Mouse (Mus musculus): ENCODE results near the gene D5Ertd579e. TPM values are rescaled to one million over a fixed set of nuclear protein-coding genes. Genes with fewer than 3 reads are reported as not detected.

Gene D5Ertd579e
- total RNA-seq, 2 experiments from 2014 or later, result 91.8 to 97.9 TPM

- intact Hi-C loops (cut with DNase I), result no loop called here
- peak in 1 of 2 experiments; percentile 19 for DNase-seq (ENCODE audit: low spot score in 2 of 2)
These were observed 74.8 kb downstream of the D5Ertd579e start for GRCm38 (mm10) chr5:36621058-36621449.

DNA sequence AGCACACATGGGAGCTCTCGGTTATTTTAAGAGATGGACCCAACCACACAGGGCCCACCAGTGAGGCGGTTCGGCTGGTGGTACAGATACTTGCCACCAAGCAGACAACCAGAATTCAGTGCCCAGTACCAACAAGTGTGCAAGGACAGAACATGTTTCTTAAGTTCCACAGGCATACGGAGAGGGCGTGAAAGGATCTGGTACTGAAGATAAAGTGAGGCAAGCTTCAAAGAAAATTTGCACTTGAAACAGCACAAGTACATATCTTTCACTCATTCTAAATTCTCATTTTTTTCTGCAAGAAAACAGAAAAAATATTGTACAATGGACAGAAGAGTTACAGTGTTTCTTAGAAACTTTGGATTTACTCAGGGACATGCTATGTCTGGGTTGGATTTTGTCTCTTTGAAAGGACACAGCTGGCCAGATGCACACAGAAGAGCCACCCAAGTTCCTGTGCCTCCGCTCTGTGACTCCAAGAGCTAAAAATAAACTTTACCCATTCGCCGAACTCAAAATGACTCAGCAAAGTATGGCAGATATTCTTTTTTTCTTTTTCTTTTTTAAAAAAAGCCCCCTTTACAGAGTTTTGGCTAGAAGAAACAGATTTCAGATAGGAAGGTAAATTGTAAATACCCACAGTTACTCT lies 75.3 kb downstream of the D5Ertd579e start:
- DNase-seq (ENCODE audit: low spot score in 2 of 2), result peak in 1 of 2 experiments; percentile 50
- intact Hi-C loops (cut with DNase I), result no loop called here

GRCm38 (mm10) chr5:36618890-36619289 lies 76.9 kb downstream of the D5Ertd579e start:
- intact Hi-C loops (cut with DNase I), result no loop called here
- no peak for DNase-seq (ENCODE audit: low spot score in 2 of 2)

DNA sequence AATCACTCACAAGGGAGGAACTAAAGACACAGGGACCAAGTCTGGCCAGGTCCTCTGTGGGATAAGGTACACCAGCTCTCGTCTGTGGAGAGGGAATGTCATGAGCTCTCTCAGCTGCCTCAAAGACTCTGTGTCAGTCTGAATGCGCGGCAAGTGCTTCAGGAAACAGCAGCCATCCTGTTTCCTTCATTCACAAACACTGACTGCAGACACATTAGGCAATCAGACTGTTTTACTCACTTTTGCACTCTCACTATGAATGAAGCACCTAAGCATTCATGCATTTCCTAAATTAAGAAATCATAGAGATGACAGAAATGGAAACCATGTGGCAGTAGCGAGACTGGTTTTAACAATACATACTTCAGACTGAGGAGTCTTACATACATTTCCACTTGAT lies 77.5 kb downstream of the D5Ertd579e start:
- intact Hi-C loops (cut with DNase I), result no loop called here
- no peak for DNase-seq (ENCODE audit: low spot score in 2 of 2)

DNA sequence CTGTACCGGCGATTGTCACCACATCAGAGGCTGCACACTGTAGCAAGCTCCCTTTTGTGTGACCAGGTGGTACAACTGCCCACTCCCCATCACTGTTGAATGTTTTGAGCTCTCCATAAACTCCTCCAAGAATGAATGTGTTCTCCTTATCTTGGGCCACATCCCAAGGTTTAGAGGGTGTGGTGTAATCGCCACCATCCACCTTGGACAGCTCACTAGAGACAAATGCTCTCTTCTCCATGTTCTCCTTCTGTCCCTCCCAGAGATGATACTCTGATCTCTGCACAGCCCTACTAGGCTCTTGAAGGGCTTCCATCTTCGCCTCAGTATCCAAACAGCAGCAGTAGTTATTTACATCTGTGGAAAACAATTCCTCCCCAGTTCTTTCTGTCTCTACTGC lies 81.7 kb downstream of the D5Ertd579e start:
- intact Hi-C loops (cut with DNase I), result no loop called here
- DNase-seq (ENCODE audit: low spot score in 2 of 2), result no peak

GRCm38 (mm10) chr5:36608939-36609499 lies 86.8 kb downstream of the D5Ertd579e start:
- no peak for DNase-seq (ENCODE audit: low spot score in 2 of 2)
- intact Hi-C loops (cut with DNase I), result no loop called here

GRCm38 (mm10) chr5:36603031-36603430 lies 92.8 kb downstream of the D5Ertd579e start:
- intact Hi-C loops (cut with DNase I), result loop anchor here (1.0 to 5.0 kb wide), 2 partner anchors 89 to 139 kb away; no protein-coding TSS in a partner anchor

DNA sequence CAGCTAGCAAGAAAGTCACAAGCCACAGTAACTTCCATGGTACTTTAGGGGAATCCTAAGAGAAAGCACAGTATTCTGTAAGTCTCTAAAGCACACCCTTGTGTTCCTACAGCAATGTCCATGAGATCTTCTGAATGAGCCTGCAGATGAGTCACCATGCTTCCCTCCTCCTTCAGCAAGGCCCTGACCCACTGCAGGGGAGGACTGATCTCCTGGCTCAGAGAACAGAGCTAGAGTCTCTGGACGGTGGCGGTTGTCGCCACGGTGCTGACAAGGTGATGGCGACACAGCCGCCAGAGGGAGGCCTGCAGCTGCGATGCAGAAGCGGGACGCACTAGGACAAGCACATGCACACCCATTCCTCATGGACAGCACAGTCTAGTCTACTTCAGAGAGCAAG lies 93.8 kb downstream of the D5Ertd579e start:
- intact Hi-C loops (cut with DNase I), result loop anchor here (5.0 kb wide), 1 partner anchor 90 kb away; no protein-coding TSS in a partner anchor
- DNase-seq (ENCODE audit: low spot score in 2 of 2), result no peak

More at GRCm38 (mm10) chr5:36603031-36603430, 92.8 kb downstream of the D5Ertd579e start:
- DNase-seq (ENCODE audit: low spot score in 2 of 2), result peak; percentile 52 to 54

DNA sequence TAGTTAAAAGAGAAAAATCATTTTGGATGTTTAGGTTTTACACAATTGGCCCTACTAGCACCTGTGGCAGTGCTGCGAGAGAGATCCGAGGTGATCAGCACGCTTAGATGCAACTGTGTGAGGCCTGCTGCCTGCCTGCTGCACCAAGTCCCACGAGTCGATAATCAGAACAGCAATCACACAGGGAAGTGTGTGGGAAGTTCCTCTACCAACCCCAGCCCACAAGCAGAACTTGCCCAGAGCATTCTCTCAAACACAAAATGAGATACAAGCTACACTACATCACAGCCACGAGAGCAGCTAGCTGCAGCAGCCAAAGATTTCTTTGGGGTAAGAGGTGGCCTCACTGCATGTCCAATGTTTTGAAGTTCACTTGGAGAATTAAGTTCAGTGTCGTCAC lies 94.3 kb downstream of the D5Ertd579e start:
- DNase-seq (ENCODE audit: low spot score in 2 of 2), result peak in 1 of 2 experiments; percentile 60

GRCm38 (mm10) chr5:36598883-36599282 lies 96.9 kb downstream of the D5Ertd579e start:
- intact Hi-C loops (cut with DNase I), result no loop called here
- DNase-seq (ENCODE audit: low spot score in 2 of 2), result no peak

More for the DNA sequence above, 94.3 kb downstream of the D5Ertd579e start:
- intact Hi-C loops (cut with DNase I), result loop anchor here (5.0 kb wide), 1 partner anchor 91 kb away; no protein-coding TSS in a partner anchor

- intact Hi-C loops (cut with DNase I), result no loop called here
- DNase-seq (ENCODE audit: low spot score in 2 of 2), result no peak
These were observed 98.2 kb downstream of the D5Ertd579e start for GRCm38 (mm10) chr5:36597653-36598052.

- intact Hi-C loops (cut with DNase I), result no loop called here
- no peak for DNase-seq (ENCODE audit: low spot score in 2 of 2)
These were observed 99.6 kb downstream of the D5Ertd579e start for GRCm38 (mm10) chr5:36596225-36596624.

- DNase-seq (ENCODE audit: low spot score in 2 of 2), result no peak
- intact Hi-C loops (cut with DNase I), result no loop called here
These were observed 100.7 kb downstream of the D5Ertd579e start for GRCm38 (mm10) chr5:36595115-36595514.

DNA sequence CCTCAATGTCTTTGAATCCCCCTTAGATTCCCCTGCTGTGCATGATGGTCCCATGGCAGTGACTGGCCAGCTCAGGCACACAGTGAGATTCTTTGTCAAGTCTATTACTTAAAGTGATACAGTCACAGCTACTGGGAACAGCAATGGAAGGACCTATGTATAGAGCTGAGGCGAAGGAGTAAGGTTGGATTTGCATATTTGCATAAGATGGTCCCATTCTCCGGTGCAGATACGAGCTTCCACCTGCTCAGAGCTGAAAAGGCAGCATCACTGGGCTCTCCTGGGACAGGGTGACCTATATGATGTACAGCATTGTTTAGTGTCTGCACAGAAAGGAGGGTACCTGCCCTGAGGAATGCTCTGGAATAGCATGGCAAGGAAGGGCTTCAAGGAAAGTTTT lies 101.5 kb downstream of the D5Ertd579e start:
- intact Hi-C loops (cut with DNase I), result no loop called here
- DNase-seq (ENCODE audit: low spot score in 2 of 2), result peak in 1 of 2 experiments; percentile 68

DNA sequence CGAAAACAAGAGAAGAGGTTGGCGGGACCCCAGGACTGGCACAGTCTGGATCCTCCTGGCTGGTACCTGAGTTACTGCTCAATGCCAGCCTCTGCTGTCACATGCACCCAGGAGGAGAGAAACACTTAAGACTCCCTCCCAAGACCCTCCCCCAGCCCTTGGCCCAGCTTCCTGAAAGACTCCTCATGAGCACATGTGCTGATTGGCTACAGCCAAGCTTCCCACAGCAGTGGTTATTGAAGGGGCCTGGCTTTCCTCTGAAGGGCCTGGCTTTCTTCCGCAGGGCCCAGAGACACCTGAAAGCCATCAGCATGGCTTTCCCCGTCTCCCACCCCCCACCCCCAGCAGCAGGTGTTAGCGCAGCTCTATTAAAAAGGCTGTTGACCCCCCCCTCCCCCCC lies 102.6 kb downstream of the D5Ertd579e start, which contains the start of gene Tbc1d14:
Gene Tbc1d14, minus strand, starts transcription at position 101 of the 400 bp plus-strand sequence.
- intact Hi-C loops (cut with DNase I), result no loop called here
- no peak for DNase-seq (ENCODE audit: low spot score in 2 of 2)

- peak in 1 of 2 experiments; percentile 89 for DNase-seq (ENCODE audit: low spot score in 2 of 2)
These were observed 105.3 kb downstream of the D5Ertd579e start for GRCm38 (mm10) chr5:36590499-36590920.

GRCm38 (mm10) chr5:36584299-36584698 lies 111.5 kb downstream of the D5Ertd579e start:
- intact Hi-C loops (cut with DNase I), result loop anchor here (5.0 to 10.0 kb wide), 3 partner anchors 102 to 161 kb away; partner anchors contain the start of genes Bloc1s4, Ccdc96, Grpel1 and Tada2b
- no peak for DNase-seq (ENCODE audit: low spot score in 2 of 2)

More at GRCm38 (mm10) chr5:36590499-36590920, 105.3 kb downstream of the D5Ertd579e start:
- intact Hi-C loops (cut with DNase I), result no loop called here

GRCm38 (mm10) chr5:36581924-36582642 lies 113.7 kb downstream of the D5Ertd579e start:
- peak; percentile 98 to 99 for DNase-seq (ENCODE audit: low spot score in 2 of 2)
- intact Hi-C loops (cut with DNase I), result loop anchor here (1.0 to 10.0 kb wide), 4 partner anchors 52 to 163 kb away; partner anchors contain the start of genes Bloc1s4, Ccdc96, Grpel1 and Tada2b

- intact Hi-C loops (cut with DNase I), result loop anchor here (5.0 to 10.0 kb wide), 3 partner anchors 99 to 163 kb away; partner anchors contain the start of genes Bloc1s4, Ccdc96, Grpel1 and Tada2b
- no peak for DNase-seq (ENCODE audit: low spot score in 2 of 2)
These were observed 114.4 kb downstream of the D5Ertd579e start for GRCm38 (mm10) chr5:36581259-36581923.
